Mouse (Mus musculus): ENCODE measurements around the gene Zfhx3.

Zfhx3 gene

GRCm38 (mm10) chr8:108706848-108707541 is 764.6 kb downstream of the Zfhx3 start:
- peak in 1 of 2 experiments; percentile 51 for DNase-seq

GRCm38 (mm10) chr8:108707576-108708281 is 765.3 kb downstream of the Zfhx3 start:
- DNase-seq: no peak

GRCm38 (mm10) chr8:108708833-108709387 is 766.5 kb downstream of the Zfhx3 start:
- DNase-seq: no peak

- no peak for DNase-seq
Measured at GRCm38 (mm10) chr8:108709441-108709840, 767.0 kb downstream of the Zfhx3 start.

- DNase-seq: no peak
Measured at GRCm38 (mm10) chr8:108709928-108710606, 767.6 kb downstream of the Zfhx3 start.

GRCm38 (mm10) chr8:108710607-108711489 is 768.4 kb downstream of the Zfhx3 start:
- DNase-seq: no peak

GRCm38 (mm10) chr8:108711490-108711793 is 769.0 kb downstream of the Zfhx3 start:
- no peak for DNase-seq

GRCm38 (mm10) chr8:108712001-108712411 is 769.6 kb downstream of the Zfhx3 start:
- DNase-seq: no peak

GRCm38 (mm10) chr8:108712607-108713006 is 770.2 kb downstream of the Zfhx3 start:
- no peak for DNase-seq

- DNase-seq: no peak
Measured at GRCm38 (mm10) chr8:108713346-108714142, 771.1 kb downstream of the Zfhx3 start.

GRCm38 (mm10) chr8:108714143-108714635 is 771.7 kb downstream of the Zfhx3 start:
- peak; percentile 49 to 54 for DNase-seq

- DNase-seq: peak; percentile 84
Measured at GRCm38 (mm10) chr8:108714636-108715415, 772.4 kb downstream of the Zfhx3 start.

- no peak for DNase-seq
Measured at GRCm38 (mm10) chr8:108715416-108715948, 773.0 kb downstream of the Zfhx3 start.

GRCm38 (mm10) chr8:108716291-108716811 is 773.9 kb downstream of the Zfhx3 start:
- no peak for DNase-seq

GRCm38 (mm10) chr8:108717545-108717944 is 775.1 kb downstream of the Zfhx3 start:
- no peak for DNase-seq

- DNase-seq: peak; percentile 71 to 72
Measured at GRCm38 (mm10) chr8:108718031-108718430, 775.6 kb downstream of the Zfhx3 start.

GRCm38 (mm10) chr8:108720840-108721239 is 778.4 kb downstream of the Zfhx3 start:
- DNase-seq: no peak

- peak; percentile 91 to 93 for DNase-seq
Measured at GRCm38 (mm10) chr8:108722671-108723513, 780.4 kb downstream of the Zfhx3 start.

GRCm38 (mm10) chr8:108723636-108724035 is 781.2 kb downstream of the Zfhx3 start:
- DNase-seq: no peak

All from lung, adult 18-20 months (tissue).